In genomic region chr16:85128347-85128664, GRCm38 (mm10) we compare ENCODE assay signal across 9 mouse cellular contexts. TPM values are rescaled to one million over a fixed set of nuclear protein-coding genes. Genes with fewer than 3 reads are reported as not detected.
DNase-seq lines count a peak whose midpoint lies in the region; ATAC-seq and TF ChIP-seq lines count a peak whose summit lies in the region.
"Had no signal": no experiment of that assay in that cellular context is flagged by ENCODE, and none has a peak within 500 bp of the region (broad histone marks: within the 10 kb centered on the region; RNA-seq: fewer than 3 reads in every experiment).

No protein-coding gene starts in this region.

- no peak for TF ChIP-seq POLR2A in kidney, adult 2 months (IDR thresholded peaks at IDR 0.05; ENCODE audit: low read depth, low read length)

- peak; percentile 59 for ATAC-seq in intestine, embryonic 15.5 days

- H3K27ac ChIP-seq in kidney, adult 2 months (ENCODE audit: insufficient read depth, low read depth, low read length): peak overlapping the region; percentile 26; the same call in 1 of the 2 replicates
- H3K27ac ChIP-seq in intestine, embryonic 15.5 days: peak overlapping the region; percentile 6; the same call in 1 of the 2 replicates

- peaks cover 18% of the 10 kb centered on the region; the same call in 1 of the 2 replicates for H3K4me1 ChIP-seq in kidney, adult 2 months (ENCODE audit: control insufficient read depth, insufficient read depth, low read length)
- H3K4me1 ChIP-seq in intestine, embryonic 15.5 days (replicated peaks): peaks cover 25% of the 10 kb centered on the region

- no peak for TF ChIP-seq CTCF in kidney, adult 2 months (conservative IDR thresholded peaks at IDR 0.05; ENCODE audit: insufficient read depth, insufficient read length, low read depth, low read length)

- H3K27me3 ChIP-seq in kidney, adult 2 months (replicated peaks; ENCODE audit: control insufficient read depth, insufficient read depth, low read length): no peaks in the 10 kb centered on the region
- no peaks in the 10 kb centered on the region for H3K27me3 ChIP-seq in intestine, embryonic 15.5 days (replicated peaks)

- H3K9ac ChIP-seq in intestine, embryonic 15.5 days: no peak overlapping the region

- no peaks in the 10 kb centered on the region for H3K36me3 ChIP-seq in kidney, adult 2 months (ENCODE audit: control insufficient read depth, insufficient read depth, low read length)
- H3K36me3 ChIP-seq in intestine, embryonic 15.5 days: no peaks in the 10 kb centered on the region

- H3K4me3 ChIP-seq in kidney, adult 2 months (ENCODE audit: insufficient read depth, low read depth, low read length): no peak overlapping the region
- no peak overlapping the region for H3K4me3 ChIP-seq in intestine, embryonic 15.5 days (replicated peaks)

- WGBS in kidney, adult 2 months: 49% methylated on average over 5 of the region's 5 CpGs
- 23% methylated on average over 5 of the region's 5 CpGs for WGBS in intestine, embryonic 15.5 days

- no peak for DNase-seq in kidney, adult 2 months
- no peak for DNase-seq in kidney, adult 11 months
- peak; percentile 80 for DNase-seq in brain, adult 2 months (ENCODE audit: low read depth, low spot score)
- peak; percentile 56 for DNase-seq in embryo, embryonic 9.5 days (ENCODE audit: extremely low spot score)
- DNase-seq in spleen, postnatal 14 days (ENCODE audit: low spot score in 2 of 2): no peak
- no peak for DNase-seq in frontal cortex, postnatal 14 days (ENCODE audit: low spot score in 2 of 2)
- DNase-seq in spleen, adult 12 weeks (ENCODE audit: low spot score): no peak
- DNase-seq: spleen, adult 18-20 months had no signal

- no peak overlapping the region; the same call in 1 of the 2 replicates for H3K4me2 ChIP-seq in intestine, embryonic 15.5 days (replicated peaks)

- H3K9me3 ChIP-seq in intestine, embryonic 15.5 days: no peaks in the 10 kb centered on the region

RNA-seq across cellular contexts. Expression of gene App, which starts 45.3 kb away (rescaled TPM):
- 587 and 592 TPM in 2 replicates for polyA plus RNA-seq in kidney, adult 2 months (2012; rRNA removed)
- polyA plus RNA-seq in intestine, embryonic 15.5 days (2015; fragmentation: Nextera tagmentation; extraction: Ambion mirVana): 136 and 147 TPM in 2 replicates

Comparison
In these comparisons a context has a peak if more than half of its experiments do, and no peak if none do; other contexts are left out.
1. DNase-seq: peak in brain, adult 2 months (single experiment) and embryo, embryonic 9.5 days (single experiment); none in kidney, adult 2 months (single experiment), kidney, adult 11 months (single experiment), spleen, postnatal 14 days (0 of 2), frontal cortex, postnatal 14 days (0 of 2) and spleen, adult 12 weeks (single experiment).